Mouse (Mus musculus) MN1 (cell line): Measurements from ENCODE around the gene Nkx1-2.

Experiments used
- DNase-seq: peaks from one replicate; pipeline ENCODE4 v3.0.0-alpha.2; 2016; ENCODE audit warnings: low spot score

The Nkx1-2 gene

GRCm38 (mm10) chr7:132605689-132606088 is 6.3 kb upstream of the Nkx1-2 start:
- no peak for DNase-seq

- no peak for DNase-seq
Measured at GRCm38 (mm10) chr7:132604720-132605119, 5.3 kb upstream of the Nkx1-2 start.

GRCm38 (mm10) chr7:132600926-132601325 is 1.5 kb upstream of the Nkx1-2 start:
- no peak for DNase-seq

GRCm38 (mm10) chr7:132600026-132600425 is 589 bp upstream of the Nkx1-2 start:
- DNase-seq, result no peak

GRCm38 (mm10) chr7:132597251-132598041 is 2.0 kb downstream of the Nkx1-2 start:
- no peak for DNase-seq

GRCm38 (mm10) chr7:132596557-132597250 is 2.7 kb downstream of the Nkx1-2 start:
- DNase-seq, result no peak

GRCm38 (mm10) chr7:132595787-132596186 is 3.6 kb downstream of the Nkx1-2 start:
- no peak for DNase-seq

- no peak for DNase-seq
Measured at GRCm38 (mm10) chr7:132594325-132594724, 5.1 kb downstream of the Nkx1-2 start.

GRCm38 (mm10) chr7:132593762-132594161 is 5.7 kb downstream of the Nkx1-2 start:
- DNase-seq, result no peak

- no peak for DNase-seq
Measured at GRCm38 (mm10) chr7:132589610-132590009, 9.8 kb downstream of the Nkx1-2 start.

GRCm38 (mm10) chr7:132587167-132587566 is 12.3 kb downstream of the Nkx1-2 start:
- no peak for DNase-seq

- DNase-seq, result no peak
Measured at GRCm38 (mm10) chr7:132585695-132586491, 13.5 kb downstream of the Nkx1-2 start.

- no peak for DNase-seq
Measured at GRCm38 (mm10) chr7:132581441-132581840, 18.0 kb downstream of the Nkx1-2 start.

- no peak for DNase-seq
Measured at GRCm38 (mm10) chr7:132580511-132580910, 18.9 kb downstream of the Nkx1-2 start.

- DNase-seq, result no peak
Measured at GRCm38 (mm10) chr7:132576891-132577290, 22.5 kb downstream of the Nkx1-2 start.

- peak; percentile 94 for DNase-seq
Measured at GRCm38 (mm10) chr7:132576116-132576650, 23.3 kb downstream of the Nkx1-2 start, which contains the start of gene Oat. TSS of gene Oat (minus strand) at chr7:132576398.

- peak; percentile 90 for DNase-seq
Measured at GRCm38 (mm10) chr7:132575623-132576022, 23.8 kb downstream of the Nkx1-2 start.

GRCm38 (mm10) chr7:132574646-132575045 is 24.8 kb downstream of the Nkx1-2 start:
- no peak for DNase-seq

GRCm38 (mm10) chr7:132573205-132573604 is 26.2 kb downstream of the Nkx1-2 start:
- no peak for DNase-seq

- no peak for DNase-seq
Measured at GRCm38 (mm10) chr7:132572738-132573137, 26.7 kb downstream of the Nkx1-2 start.

GRCm38 (mm10) chr7:132571481-132571880 is 28.0 kb downstream of the Nkx1-2 start:
- no peak for DNase-seq

- peak; percentile 56 for DNase-seq
Measured at GRCm38 (mm10) chr7:132570071-132570470, 29.4 kb downstream of the Nkx1-2 start.
